Mouse (Mus musculus): ENCODE results near the gene Tfeb.
A peak's percentile ranks its signal among the peaks of the same experiment; 100 is the strongest.

Tfeb gene

GRCm38 (mm10) chr17:47787632-47788031 lies 50.8 kb downstream of the Tfeb start:
- no peak for DNase-seq (ENCODE audit: low read depth, low spot score)

- DNase-seq (ENCODE audit: low read depth, low spot score) = no peak
These were observed 51.5 kb downstream of the Tfeb start for GRCm38 (mm10) chr17:47788306-47788705.

- no peak for DNase-seq (ENCODE audit: low read depth, low spot score)
These were observed 52.2 kb downstream of the Tfeb start for GRCm38 (mm10) chr17:47788996-47789395.

GRCm38 (mm10) chr17:47792098-47792863 lies 55.5 kb downstream of the Tfeb start:
- peak; percentile 57 for DNase-seq (ENCODE audit: low read depth, low spot score)

GRCm38 (mm10) chr17:47793377-47793776 lies 56.5 kb downstream of the Tfeb start:
- peak; percentile 70 for DNase-seq (ENCODE audit: low read depth, low spot score)

GRCm38 (mm10) chr17:47795446-47795845 lies 58.6 kb downstream of the Tfeb start:
- DNase-seq (ENCODE audit: low read depth, low spot score) = peak; percentile 44

GRCm38 (mm10) chr17:47796156-47796816 lies 59.5 kb downstream of the Tfeb start:
- no peak for DNase-seq (ENCODE audit: low read depth, low spot score)

- no peak for DNase-seq (ENCODE audit: low read depth, low spot score)
These were observed 60.1 kb downstream of the Tfeb start for GRCm38 (mm10) chr17:47796968-47797367.

- DNase-seq (ENCODE audit: low read depth, low spot score) = no peak
These were observed 60.6 kb downstream of the Tfeb start for GRCm38 (mm10) chr17:47797383-47797782.

GRCm38 (mm10) chr17:47802806-47803205 lies 66.0 kb downstream of the Tfeb start:
- no peak for DNase-seq (ENCODE audit: low read depth, low spot score)

- DNase-seq (ENCODE audit: low read depth, low spot score) = no peak
These were observed 66.8 kb downstream of the Tfeb start for GRCm38 (mm10) chr17:47803662-47804061.

- no peak for DNase-seq (ENCODE audit: low read depth, low spot score)
These were observed 68.4 kb downstream of the Tfeb start for GRCm38 (mm10) chr17:47805047-47805835.

GRCm38 (mm10) chr17:47806230-47806629 lies 69.4 kb downstream of the Tfeb start:
- no peak for DNase-seq (ENCODE audit: low read depth, low spot score)

- DNase-seq (ENCODE audit: low read depth, low spot score) = no peak
These were observed 74.5 kb downstream of the Tfeb start for GRCm38 (mm10) chr17:47811265-47811800.

- no peak for DNase-seq (ENCODE audit: low read depth, low spot score)
These were observed 75.4 kb downstream of the Tfeb start for GRCm38 (mm10) chr17:47812200-47812599.

GRCm38 (mm10) chr17:47813616-47814015 lies 76.8 kb downstream of the Tfeb start:
- DNase-seq (ENCODE audit: low read depth, low spot score) = no peak

GRCm38 (mm10) chr17:47814496-47814895 lies 77.7 kb downstream of the Tfeb start:
- DNase-seq (ENCODE audit: low read depth, low spot score) = no peak

- DNase-seq (ENCODE audit: low read depth, low spot score) = no peak
These were observed 78.6 kb downstream of the Tfeb start for GRCm38 (mm10) chr17:47815446-47815845.

GRCm38 (mm10) chr17:47818038-47818725 lies 81.4 kb downstream of the Tfeb start:
- DNase-seq (ENCODE audit: low read depth, low spot score) = no peak

- DNase-seq (ENCODE audit: low read depth, low spot score) = no peak
These were observed 84.5 kb downstream of the Tfeb start for GRCm38 (mm10) chr17:47821339-47821738.

GRCm38 (mm10) chr17:47831161-47831560 lies 94.3 kb downstream of the Tfeb start:
- DNase-seq (ENCODE audit: low read depth, low spot score) = no peak
